Mouse (Mus musculus) cerebellum, adult 2 months (tissue): ENCODE results near the gene Wls.

Experiments
- CTCF ChIP-seq: fragments of 200-500 bp; IDR thresholded peaks from 2 replicates; pipeline ENCODE4 v1.5.1; 2011; ENCODE audit warnings: low read depth, mild to moderate bottlenecking, control low read depth, low read length, moderate library complexity, borderline replicate concordance; ENCODE audit not compliant: insufficient read depth
- POLR2A ChIP-seq: fragments of 200-500 bp; IDR thresholded peaks from 2 replicates; pipeline ENCODE4 v1.6.1; 2011; ENCODE audit warnings: low read length, control low read depth, borderline replicate concordance; ENCODE audit not compliant: insufficient read depth

- no peak for TF ChIP-seq CTCF
- no peak for TF ChIP-seq POLR2A
Observed at GRCm38 (mm10) chr3:159890176-159891056, 50.9 kb downstream of the Wls start.
